Mouse (Mus musculus): Measurements from ENCODE around the gene Calm3. TPM values are rescaled to one million over a fixed set of nuclear protein-coding genes. Genes with fewer than 3 reads are reported as not detected.

The Calm3 gene
- polyA plus RNA-seq, 1 experiment from 2014 or later: 201 TPM

DNA sequence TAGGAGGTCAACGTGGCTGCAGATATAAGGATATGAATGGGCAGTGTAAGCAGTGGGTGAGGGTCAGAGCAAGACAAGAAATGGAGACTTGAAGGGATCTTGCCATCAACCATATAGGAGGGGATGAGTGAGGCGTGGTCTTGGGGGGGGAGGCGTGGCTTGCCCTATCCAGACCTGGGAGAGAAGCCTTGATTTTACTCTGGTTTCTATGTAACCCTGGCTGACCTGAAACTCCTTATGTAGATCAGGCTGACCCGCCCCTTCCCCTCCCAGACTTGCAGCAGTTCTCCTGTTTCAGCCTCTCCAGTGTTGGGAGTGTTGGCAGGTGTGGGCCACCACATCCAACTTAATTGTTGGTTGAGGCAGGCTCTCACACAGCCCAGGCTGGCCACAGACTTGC is 39.6 kb downstream of the Calm3 start:
- ATAC-seq (ENCODE audit: insufficient number of reproducible peaks, low FRiP score, low TSS enrichment, low read depth): no peak
- no peaks in the 10 kb centered on the region for H3K27me3 ChIP-seq (ENCODE audit: control insufficient read depth, insufficient read depth, low read length)
- no peak overlapping the region for H3K4me3 ChIP-seq (ENCODE audit: low read depth, low read length)

DNA sequence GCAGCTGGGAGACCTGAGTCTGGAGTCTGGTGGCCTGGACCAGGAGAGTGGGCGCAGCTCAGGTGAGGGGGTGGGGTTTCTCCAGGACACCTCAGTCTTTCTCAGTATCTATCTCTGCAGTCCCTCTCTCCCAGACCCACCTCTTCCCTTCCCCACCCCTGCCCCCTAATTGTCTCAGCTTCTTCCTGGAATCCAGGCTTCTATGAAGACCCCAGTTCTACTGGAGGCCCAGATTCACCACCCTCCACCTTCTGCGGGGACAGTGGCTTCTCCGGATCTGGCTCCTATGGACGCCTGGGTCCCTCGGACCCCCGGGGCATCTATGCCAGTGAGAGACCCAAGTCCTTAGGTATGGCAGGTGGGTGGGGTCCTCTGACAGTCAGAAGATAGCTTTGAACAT is 40.8 kb downstream of the Calm3 start:
- no peak overlapping the region for H3K27ac ChIP-seq (replicated peaks; ENCODE audit: low read depth, low read length)
- no peak overlapping the region for H3K4me2 ChIP-seq (ENCODE audit: low read depth, severe bottlenecking)
- H3K4me3 ChIP-seq (ENCODE audit: low read depth, low read length): no peak overlapping the region
- WGBS: 96% methylated on average over 6 of the region's 6 CpGs
- DNase-seq (ENCODE audit: low spot score): no peak
- peaks cover 47% of the 10 kb centered on the region for H3K36me3 ChIP-seq (ENCODE audit: control insufficient read depth, insufficient read depth, low read length)
- H3K9ac ChIP-seq (ENCODE audit: low read length): no peak overlapping the region
- peaks cover 18% of the 10 kb centered on the region for H3K4me1 ChIP-seq (ENCODE audit: control insufficient read depth, insufficient read depth, low read length)
- H3K27me3 ChIP-seq (ENCODE audit: control insufficient read depth, insufficient read depth, low read length): no peaks in the 10 kb centered on the region
- no peak for ATAC-seq (ENCODE audit: insufficient number of reproducible peaks, low FRiP score, low TSS enrichment, low read depth)
- H3K9me3 ChIP-seq (ENCODE audit: control insufficient read depth, low read length): peaks cover 18% of the 10 kb centered on the region

More for the DNA sequence above, 39.6 kb downstream of the Calm3 start:
- 0 out of 2 replicates have a peak overlapping the region, but pooled peaks have one; percentile 9 for H3K27ac ChIP-seq (replicated peaks; ENCODE audit: low read depth, low read length)
- 52% methylated on average over 4 of the region's 4 CpGs for WGBS
- no peak overlapping the region for H3K4me2 ChIP-seq (ENCODE audit: low read depth, severe bottlenecking)
- no peak overlapping the region for H3K9ac ChIP-seq (ENCODE audit: low read length)
- peaks cover 53% of the 10 kb centered on the region for H3K36me3 ChIP-seq (ENCODE audit: control insufficient read depth, insufficient read depth, low read length)
- peaks cover 18% of the 10 kb centered on the region for H3K9me3 ChIP-seq (ENCODE audit: control insufficient read depth, low read length)
- peaks cover 16% of the 10 kb centered on the region for H3K4me1 ChIP-seq (ENCODE audit: control insufficient read depth, insufficient read depth, low read length)
- no peak for DNase-seq (ENCODE audit: low spot score)

DNA sequence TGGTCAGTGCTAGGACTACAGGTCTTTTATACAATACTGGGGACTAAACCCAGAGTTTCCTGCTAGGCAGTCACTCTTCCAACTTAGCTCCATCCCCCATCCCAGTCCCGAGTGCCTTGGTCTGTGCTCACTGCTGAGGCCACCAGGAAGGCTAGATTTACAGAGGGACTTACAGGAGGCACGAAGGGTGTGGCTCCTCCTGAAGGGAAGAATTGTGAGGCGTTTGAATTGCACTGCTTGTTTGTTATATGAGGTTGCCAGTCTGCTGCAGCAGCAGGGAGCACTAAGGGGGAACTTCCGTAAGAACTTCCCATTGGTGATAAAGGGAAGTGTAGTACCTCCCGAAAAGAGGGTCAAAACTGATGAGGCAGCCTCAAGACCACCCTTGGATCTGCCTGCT is 43.3 kb downstream of the Calm3 start:
- no peak for DNase-seq (ENCODE audit: low spot score)
- peak overlapping the region; percentile 49 for H3K9ac ChIP-seq (ENCODE audit: low read length)
- H3K4me1 ChIP-seq (ENCODE audit: control insufficient read depth, insufficient read depth, low read length): peaks cover 21% of the 10 kb centered on the region
- peaks cover 32% of the 10 kb centered on the region for H3K36me3 ChIP-seq (ENCODE audit: control insufficient read depth, insufficient read depth, low read length)
- peak overlapping the region; percentile 96 for H3K27ac ChIP-seq (replicated peaks; ENCODE audit: low read depth, low read length)
- 17% methylated on average over 5 of the region's 5 CpGs for WGBS
- ATAC-seq (ENCODE audit: insufficient number of reproducible peaks, low FRiP score, low TSS enrichment, low read depth): no peak
- peak overlapping the region; percentile 36; the same call in 1 of the 2 replicates for H3K4me2 ChIP-seq (ENCODE audit: low read depth, severe bottlenecking)
- peak overlapping the region; percentile 12; the same call in 1 of the 2 replicates for H3K4me3 ChIP-seq (ENCODE audit: low read depth, low read length)
- H3K27me3 ChIP-seq (ENCODE audit: control insufficient read depth, insufficient read depth, low read length): no peaks in the 10 kb centered on the region
- H3K9me3 ChIP-seq (ENCODE audit: control insufficient read depth, low read length): peaks cover 9% of the 10 kb centered on the region

DNA sequence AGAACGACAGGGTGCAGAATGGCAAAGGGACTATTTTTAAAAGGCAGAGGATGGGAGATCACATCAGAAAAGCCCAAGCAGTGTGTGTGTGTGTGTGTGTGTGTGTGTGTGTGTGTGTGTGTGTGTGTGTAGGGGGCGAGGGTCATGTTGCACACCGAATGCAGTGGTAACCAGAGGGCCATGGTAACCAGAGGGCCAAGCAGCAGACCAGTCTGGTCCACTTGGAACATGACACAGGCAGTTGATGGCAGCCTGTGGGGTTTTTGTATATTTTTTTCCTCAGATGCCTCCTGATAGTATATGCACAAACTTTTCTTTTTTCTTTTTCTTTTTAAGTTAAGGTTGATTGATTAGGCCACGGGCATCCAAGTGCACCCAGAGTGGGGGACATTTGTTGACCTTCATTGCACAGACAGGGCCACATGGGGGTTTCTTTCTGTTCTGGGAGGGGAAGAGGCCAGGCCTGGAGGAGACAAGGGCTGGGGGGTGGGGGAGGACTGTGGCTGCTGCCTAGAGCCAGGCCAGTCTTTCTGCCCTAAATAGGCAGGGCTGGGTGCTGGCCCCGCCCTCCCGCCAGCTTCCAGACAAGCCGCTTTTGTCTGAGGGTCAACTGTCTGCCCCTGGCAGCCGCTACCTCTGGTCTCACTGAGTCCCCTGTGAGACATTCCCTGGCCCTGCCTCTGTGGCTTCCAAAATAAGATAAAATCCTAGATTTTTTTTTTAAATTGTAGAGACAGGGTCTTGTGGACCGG is 43.9 kb downstream of the Calm3 start:
- Histone ChIP-seq H3K36me3 (ENCODE audit: control insufficient read depth, insufficient read depth, low read length) (peaks cover 25% of the 10 kb centered on the region), H3K27ac (replicated peaks; ENCODE audit: low read depth, low read length) (peak overlapping the region; percentile 96), H3K27me3 (ENCODE audit: control insufficient read depth, insufficient read depth, low read length) (no peaks in the 10 kb centered on the region), H3K9ac (ENCODE audit: low read length) (peak overlapping the region; percentile 49), H3K9me3 (ENCODE audit: control insufficient read depth, low read length) (peaks cover 3% of the 10 kb centered on the region), H3K4me3 (ENCODE audit: low read depth, low read length) (peak overlapping the region; percentile 12; the same call in 1 of the 2 replicates), H3K4me2 (ENCODE audit: low read depth, severe bottlenecking) (peak overlapping the region; percentile 36; the same call in 1 of the 2 replicates), H3K4me1 (ENCODE audit: control insufficient read depth, insufficient read depth, low read length) (peaks cover 21% of the 10 kb centered on the region)
- ATAC-seq (ENCODE audit: insufficient number of reproducible peaks, low FRiP score, low TSS enrichment, low read depth) (peak; percentile 29; the same call in 1 of the 2 replicates), DNase-seq (ENCODE audit: low spot score) (peak; percentile 87)
- 15% methylated on average over 9 of the region's 9 CpGs for WGBS

DNA sequence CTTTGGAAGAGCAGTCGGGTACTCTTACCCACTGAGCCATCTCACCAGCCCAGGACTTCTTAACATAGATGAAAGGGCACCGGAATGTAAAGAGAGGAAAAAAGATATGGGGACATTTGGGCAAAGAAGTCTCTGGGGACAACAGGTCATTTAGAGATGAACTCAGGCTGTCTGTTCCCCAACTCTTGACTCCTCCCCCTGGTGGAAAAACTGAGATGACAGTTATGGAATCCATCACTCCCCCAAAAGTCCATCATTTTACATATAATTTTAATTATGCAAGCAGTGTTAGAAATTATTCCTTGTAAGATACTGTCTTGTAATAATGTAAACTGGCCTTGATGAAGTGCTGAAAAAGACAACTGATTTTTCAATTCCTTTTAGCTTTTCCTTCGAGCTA is 46.2 kb downstream of the Calm3 start:
- ATAC-seq (ENCODE audit: insufficient number of reproducible peaks, low FRiP score, low TSS enrichment, low read depth): no peak
- H3K4me3 ChIP-seq (ENCODE audit: low read depth, low read length): no peak overlapping the region
- no peak overlapping the region for H3K9ac ChIP-seq (ENCODE audit: low read length)
- WGBS: 84% methylated on average over 3 of the region's 3 CpGs
- H3K4me2 ChIP-seq (ENCODE audit: low read depth, severe bottlenecking): no peak overlapping the region
- no peak overlapping the region; the same call in 1 of the 2 replicates for H3K27ac ChIP-seq (replicated peaks; ENCODE audit: low read depth, low read length)
- H3K9me3 ChIP-seq (ENCODE audit: control insufficient read depth, low read length): no peaks in the 10 kb centered on the region; the same call in 1 of the 2 replicates
- H3K36me3 ChIP-seq (ENCODE audit: control insufficient read depth, insufficient read depth, low read length): peaks cover 11% of the 10 kb centered on the region; the same call in 1 of the 2 replicates
- no peak for DNase-seq (ENCODE audit: low spot score)
- no peaks in the 10 kb centered on the region for H3K27me3 ChIP-seq (ENCODE audit: control insufficient read depth, insufficient read depth, low read length)
- H3K4me1 ChIP-seq (ENCODE audit: control insufficient read depth, insufficient read depth, low read length): peaks cover 23% of the 10 kb centered on the region

DNA sequence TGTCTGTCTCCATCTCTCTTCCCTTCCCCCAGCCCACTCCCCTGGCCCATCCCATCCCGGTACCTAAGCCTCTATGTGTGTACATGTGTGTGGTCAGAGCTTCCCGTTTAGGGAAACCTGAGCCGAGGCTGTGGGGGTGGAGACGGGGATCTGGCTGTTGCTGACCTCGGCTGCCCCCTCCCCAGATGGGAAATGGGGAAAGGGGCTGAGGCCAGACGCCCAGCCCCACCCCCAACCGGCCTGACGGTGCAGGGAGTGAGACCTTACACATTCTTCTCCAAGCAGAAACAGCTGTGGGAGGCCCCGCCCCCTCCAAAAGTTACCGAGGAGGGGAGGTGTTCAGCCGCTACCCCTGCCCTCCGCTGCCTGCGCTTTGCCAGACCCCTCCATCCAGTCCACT is 47.3 kb downstream of the Calm3 start:
- DNase-seq (ENCODE audit: low spot score) (peak; percentile 98), ATAC-seq (ENCODE audit: insufficient number of reproducible peaks, low FRiP score, low TSS enrichment, low read depth) (peak; percentile 77)
- Histone ChIP-seq H3K27ac (replicated peaks; ENCODE audit: low read depth, low read length) (peak overlapping the region; percentile 89), H3K4me2 (ENCODE audit: low read depth, severe bottlenecking) (peak overlapping the region; percentile 71), H3K4me3 (ENCODE audit: low read depth, low read length) (peak overlapping the region; percentile 95), H3K27me3 (ENCODE audit: control insufficient read depth, insufficient read depth, low read length) (no peaks in the 10 kb centered on the region), H3K9ac (ENCODE audit: low read length) (peak overlapping the region; percentile 70), H3K4me1 (ENCODE audit: control insufficient read depth, insufficient read depth, low read length) (peaks cover 23% of the 10 kb centered on the region), H3K9me3 (ENCODE audit: control insufficient read depth, low read length) (no peaks in the 10 kb centered on the region), H3K36me3 (ENCODE audit: control insufficient read depth, insufficient read depth, low read length) (peaks cover 10% of the 10 kb centered on the region; the same call in 1 of the 2 replicates)
- WGBS: 1% methylated on average over 13 of the region's 13 CpGs

DNA sequence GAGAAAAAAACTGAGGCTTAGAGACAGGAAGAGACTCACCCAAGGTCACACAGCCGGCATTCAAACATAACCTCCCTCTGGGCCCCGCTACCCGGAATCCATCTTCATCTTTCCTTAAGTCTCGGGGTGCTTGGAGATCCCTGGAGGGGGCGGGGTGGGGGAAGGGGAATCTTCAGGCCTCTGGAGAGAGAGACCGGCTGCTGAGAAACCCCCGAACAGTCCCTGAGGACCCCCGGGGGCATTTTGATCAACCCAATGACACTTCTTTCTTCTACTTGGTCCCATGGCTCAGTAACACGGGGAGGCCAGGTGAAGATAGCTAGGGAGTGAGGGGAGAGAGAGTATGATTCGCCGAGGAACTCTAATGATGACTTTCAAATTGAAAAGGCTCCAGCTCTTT is 47.9 kb downstream of the Calm3 start:
- peak overlapping the region; percentile 89 for H3K27ac ChIP-seq (replicated peaks; ENCODE audit: low read depth, low read length)
- WGBS: 2% methylated on average over 11 of the region's 11 CpGs
- H3K4me3 ChIP-seq (ENCODE audit: low read depth, low read length): peak overlapping the region; percentile 95
- DNase-seq (ENCODE audit: low spot score) (peak; percentile 49), ATAC-seq (ENCODE audit: insufficient number of reproducible peaks, low FRiP score, low TSS enrichment, low read depth) (no peak)
- no peaks in the 10 kb centered on the region for H3K9me3 ChIP-seq (ENCODE audit: control insufficient read depth, low read length)
- no peaks in the 10 kb centered on the region for H3K27me3 ChIP-seq (ENCODE audit: control insufficient read depth, insufficient read depth, low read length)
- H3K9ac ChIP-seq (ENCODE audit: low read length): peak overlapping the region; percentile 70
- peaks cover 4% of the 10 kb centered on the region; the same call in 1 of the 2 replicates for H3K36me3 ChIP-seq (ENCODE audit: control insufficient read depth, insufficient read depth, low read length)
- H3K4me1 ChIP-seq (ENCODE audit: control insufficient read depth, insufficient read depth, low read length): peaks cover 22% of the 10 kb centered on the region
- peak overlapping the region; percentile 71 for H3K4me2 ChIP-seq (ENCODE audit: low read depth, severe bottlenecking)

DNA sequence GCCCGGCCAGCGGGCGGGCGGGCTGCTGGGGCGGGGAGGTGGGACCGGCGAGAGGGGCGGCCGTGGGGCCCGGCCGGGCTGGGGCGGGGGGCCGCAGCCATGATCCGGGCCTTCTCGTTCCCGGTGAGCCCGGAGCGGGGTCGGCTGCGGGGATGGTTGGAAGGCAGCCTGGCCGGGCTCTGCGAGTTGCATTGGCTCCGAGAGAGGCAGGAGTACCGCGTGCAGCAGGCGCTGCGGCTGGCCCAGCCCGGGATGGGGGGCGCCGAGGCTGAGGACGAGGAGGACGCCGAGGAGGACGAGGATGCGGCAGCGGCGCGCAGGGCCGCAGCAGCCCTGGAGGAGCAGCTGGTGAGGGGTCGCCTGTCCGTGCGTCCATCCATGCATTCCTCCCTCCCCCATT is 48.6 kb downstream of the Calm3 start:
- DNase-seq (ENCODE audit: low spot score): no peak
- Histone ChIP-seq H3K4me3 (ENCODE audit: low read depth, low read length) (peak overlapping the region; percentile 95), H3K36me3 (ENCODE audit: control insufficient read depth, insufficient read depth, low read length) (peaks cover 4% of the 10 kb centered on the region; the same call in 1 of the 2 replicates), H3K4me1 (ENCODE audit: control insufficient read depth, insufficient read depth, low read length) (peaks cover 15% of the 10 kb centered on the region), H3K9ac (ENCODE audit: low read length) (peak overlapping the region; percentile 70), H3K9me3 (ENCODE audit: control insufficient read depth, low read length) (no peaks in the 10 kb centered on the region), H3K27me3 (ENCODE audit: control insufficient read depth, insufficient read depth, low read length) (no peaks in the 10 kb centered on the region), H3K27ac (replicated peaks; ENCODE audit: low read depth, low read length) (peak overlapping the region; percentile 89), H3K4me2 (ENCODE audit: low read depth, severe bottlenecking) (peak overlapping the region; percentile 71)
- under 1% methylated on average over 42 of the region's 42 CpGs for WGBS
- no peak for ATAC-seq (ENCODE audit: insufficient number of reproducible peaks, low FRiP score, low TSS enrichment, low read depth)

DNA sequence AGATGAGACGGTGACA is 48.8 kb downstream of the Calm3 start, which contains the start of gene Dact3:
TSS of gene Dact3 (plus strand) at position 8 of the 16 bp plus-strand sequence.
- no peaks in the 10 kb centered on the region for H3K9me3 ChIP-seq (ENCODE audit: control insufficient read depth, low read length)
- H3K27ac ChIP-seq (replicated peaks; ENCODE audit: low read depth, low read length): peak within 1 kb of the TSS; percentile 89
- H3K4me3 ChIP-seq (ENCODE audit: low read depth, low read length): peak within 1 kb of the TSS; percentile 95
- no peaks in the 10 kb centered on the region for H3K27me3 ChIP-seq (ENCODE audit: control insufficient read depth, insufficient read depth, low read length)
- H3K9ac ChIP-seq (ENCODE audit: low read length): peak within 1 kb of the TSS; percentile 70
- no peak for DNase-seq (ENCODE audit: low spot score)
- 8% methylated on average over 1 of the region's 1 CpGs for WGBS
- peaks cover 4% of the 10 kb centered on the region; the same call in 1 of the 2 replicates for H3K36me3 ChIP-seq (ENCODE audit: control insufficient read depth, insufficient read depth, low read length)
- peak within 1 kb of the TSS; percentile 71 for H3K4me2 ChIP-seq (ENCODE audit: low read depth, severe bottlenecking)
- no peak for ATAC-seq (ENCODE audit: insufficient number of reproducible peaks, low FRiP score, low TSS enrichment, low read depth)
- peaks cover 13% of the 10 kb centered on the region for H3K4me1 ChIP-seq (ENCODE audit: control insufficient read depth, insufficient read depth, low read length)
